Mouse (Mus musculus): Measurements from ENCODE around the gene Vmn1r111.
"Not testable (repeated sequence)": the region's sequence is repeated elsewhere in the genome, so short reads cannot be mapped to it uniquely, and the experiment has no call there.

Gene Vmn1r111

GRCm38 (mm10) chr7:20703116-20703515 lies at the start of gene Vmn1r111:
TSS of gene Vmn1r111 (minus strand) at chr7:20703216.
- DNase-seq (ENCODE audit: low spot score), result not testable (repeated sequence)

DNA sequence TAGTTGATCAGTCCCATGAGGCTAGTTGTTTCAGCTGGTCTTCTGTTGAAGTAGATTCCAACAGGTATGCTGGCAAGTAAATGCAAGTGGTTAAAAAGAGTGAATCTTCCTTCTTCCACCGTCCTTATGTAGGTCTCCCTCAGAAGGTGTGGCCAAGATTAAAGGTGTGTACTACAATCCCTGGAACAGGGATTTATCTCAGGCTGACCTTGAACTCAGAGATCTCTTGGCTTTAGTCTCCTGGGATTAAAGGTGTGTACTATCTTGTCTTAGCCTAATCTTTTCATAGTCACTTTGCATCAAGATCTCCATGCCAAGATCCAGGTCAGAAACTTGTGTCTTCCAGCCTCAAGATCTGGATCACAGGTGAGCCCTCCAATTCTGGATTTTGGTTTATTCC lies 27.5 kb upstream of the Vmn1r111 start, which contains the start of gene Gm10668:
TSS of gene Gm10668 (minus strand) at position 101 of the 400 bp plus-strand sequence.
- not testable (repeated sequence) for DNase-seq (ENCODE audit: low spot score)

GRCm38 (mm10) chr7:20668618-20669017 lies 34.4 kb downstream of the Vmn1r111 start, which contains the start of gene Vmn1r107:
TSS of gene Vmn1r107 (plus strand) at chr7:20668918.
- DNase-seq (ENCODE audit: low spot score), result not testable (repeated sequence)
